Mouse (Mus musculus) C2C12 (cell line): ENCODE results near the gene Col15a1. TPM values are rescaled to one million over a fixed set of nuclear protein-coding genes. Genes with fewer than 3 reads are reported as not detected.

Source experiments
- H3K27me3 ChIP-seq: one replicate; pipeline ENCODE4 v1.6.1; 2011; ENCODE audit not compliant: control insufficient read depth, insufficient read depth, insufficient read length
- H3K36me3 ChIP-seq: one replicate; pipeline ENCODE4 v1.6.1; 2011; ENCODE audit not compliant: control insufficient read depth, insufficient read depth
- H3K4me3 ChIP-seq: one replicate; pipeline ENCODE4 v1.5.1; 2011; ENCODE audit warnings: mild to moderate bottlenecking, control low read depth; ENCODE audit not compliant: poor library complexity, insufficient read depth, severe bottlenecking
- H3K79me2 ChIP-seq: one replicate; pipeline ENCODE4 v1.6.1; 2011; ENCODE audit not compliant: control insufficient read depth, insufficient read depth
- H3K79me3 ChIP-seq: one replicate; pipeline ENCODE4 v1.6.1; 2011; ENCODE audit warnings: low read depth, control low read depth
- H3ac ChIP-seq: one replicate; pipeline ENCODE3; 2011; ENCODE audit warnings: low read depth; ENCODE audit not compliant: control insufficient read depth, insufficient read length
- CEBPB ChIP-seq: IDR thresholded peaks from one replicate; pipeline ENCODE4 v1.6.1; 2011; ENCODE audit warnings: low read depth, mild to moderate bottlenecking, control low read depth, moderate library complexity
- CTCF ChIP-seq: IDR thresholded peaks from one replicate; pipeline ENCODE4 v1.5.1; 2011; ENCODE audit not compliant: control insufficient read depth, insufficient read depth, insufficient read length
- FOSL1 ChIP-seq: IDR thresholded peaks from one replicate; pipeline ENCODE4 v1.8.0; 2011; ENCODE audit warnings: mild to moderate bottlenecking, low read length; ENCODE audit not compliant: poor library complexity, insufficient read depth, severe bottlenecking
- MAX ChIP-seq: IDR thresholded peaks from one replicate; pipeline ENCODE4 v1.6.1; 2011; ENCODE audit warnings: mild to moderate bottlenecking, control low read depth
- MYOD1 ChIP-seq: IDR thresholded peaks from one replicate; pipeline ENCODE4 v1.6.1; 2011; ENCODE audit warnings: low read depth; ENCODE audit not compliant: control insufficient read depth, insufficient read length
- MYOG ChIP-seq: IDR thresholded peaks from one replicate; pipeline ENCODE4 v1.6.1; 2011; ENCODE audit not compliant: control insufficient read depth, insufficient read length; ENCODE audit errors: extremely low read depth
- USF1 ChIP-seq: IDR thresholded peaks from one replicate; pipeline ENCODE4 v1.6.1; 2011; ENCODE audit warnings: low read depth, mild to moderate bottlenecking, control low read depth, moderate library complexity
- polyA plus RNA-seq: library from polyadenylated mRNA; unstranded; fragments of >200 nt; fragmentation: generic; extraction: Trizol; gene quantifications from one replicate; pipeline ENCODE4 v1.2.1, GENCODE M21; 2012; ENCODE audit warnings: missing spikeins

Col15a1 gene
- polyA plus RNA-seq, 1 experiment, result 0.05 TPM

DNA sequence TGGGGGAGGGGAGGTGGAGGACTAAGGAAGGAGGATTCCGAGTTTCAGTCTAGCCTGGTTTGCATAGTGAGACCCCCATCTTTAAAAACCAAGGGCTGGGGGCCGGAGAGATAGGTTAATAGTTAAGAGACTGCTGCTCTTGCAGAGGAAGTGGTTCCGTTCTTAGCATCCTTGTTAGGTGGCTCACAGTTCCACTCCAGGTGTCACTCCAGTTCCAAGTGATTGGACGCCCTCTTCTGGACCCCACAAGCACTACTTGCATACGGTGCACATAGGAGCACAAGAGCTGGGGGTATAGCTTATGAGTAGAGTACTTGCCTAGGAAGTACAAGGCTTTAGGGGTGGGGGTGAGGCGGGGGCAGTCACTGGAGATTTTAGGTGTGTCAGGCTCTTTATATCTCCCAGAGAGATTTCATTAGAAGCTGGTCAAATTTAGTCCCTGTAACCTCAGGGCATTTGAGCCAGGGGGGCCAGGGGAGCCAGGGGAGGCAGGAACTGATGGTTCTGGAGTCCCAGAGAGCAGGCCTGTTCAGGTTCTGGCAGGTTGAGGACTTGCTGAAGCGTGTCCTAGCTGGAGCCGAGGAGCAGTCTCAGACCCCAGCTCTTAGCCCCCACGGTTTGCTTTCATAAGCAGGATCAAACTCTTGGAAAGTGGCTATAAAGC lies 143.6 kb downstream of the Col15a1 start:
- Histone ChIP-seq H3K36me3 (no peaks in the 10 kb centered on the region), H3ac (no peak overlapping the region), H3K4me3 (no peak overlapping the region), H3K27me3 (peaks cover 13% of the 10 kb centered on the region), H3K79me3 (peaks cover 9% of the 10 kb centered on the region), H3K79me2 (peaks cover 29% of the 10 kb centered on the region)
- TF ChIP-seq CEBPB (no peak), CTCF (peak; percentile 28)

DNA sequence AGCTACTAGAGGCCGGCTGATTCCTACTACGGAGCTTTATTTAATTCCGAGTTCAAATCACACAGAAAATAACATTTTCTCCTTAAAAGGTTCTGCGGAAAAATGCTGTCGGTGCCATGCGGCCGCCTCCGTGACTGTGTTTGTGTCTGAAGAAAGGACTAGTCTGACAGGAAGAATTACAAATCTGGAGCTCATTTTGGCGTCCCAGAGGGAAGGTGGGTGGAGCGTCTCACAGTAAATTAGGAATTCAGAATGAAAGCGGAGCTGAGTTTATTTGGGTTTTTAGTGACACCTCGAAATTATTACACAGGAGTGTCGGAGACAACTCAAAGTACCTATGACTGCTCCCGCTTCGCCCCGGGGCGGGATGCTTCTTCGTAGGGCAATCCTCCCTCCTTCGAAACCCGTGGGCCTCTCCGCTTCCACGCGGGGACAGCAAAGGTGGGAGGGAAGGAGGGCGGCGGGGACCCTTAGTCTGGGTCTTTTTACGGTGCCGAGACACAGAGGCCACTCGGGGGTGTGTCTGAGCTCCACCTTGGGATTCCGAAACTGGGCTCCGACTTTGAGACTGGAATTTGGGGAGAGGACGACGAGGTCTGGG lies 144.2 kb downstream of the Col15a1 start:
- peaks cover 11% of the 10 kb centered on the region for H3K79me3 ChIP-seq
- H3K79me2 ChIP-seq, result peaks cover 36% of the 10 kb centered on the region
- H3K27me3 ChIP-seq, result peaks cover 13% of the 10 kb centered on the region
- peak overlapping the region; percentile 40 for H3K4me3 ChIP-seq
- TF ChIP-seq MYOD1, result no peak
- TF ChIP-seq MAX, result no peak
- TF ChIP-seq USF1, result no peak
- TF ChIP-seq FOSL1, result no peak
- no peak for TF ChIP-seq CTCF
- no peaks in the 10 kb centered on the region for H3K36me3 ChIP-seq
- H3ac ChIP-seq, result peak overlapping the region; percentile 70

DNA sequence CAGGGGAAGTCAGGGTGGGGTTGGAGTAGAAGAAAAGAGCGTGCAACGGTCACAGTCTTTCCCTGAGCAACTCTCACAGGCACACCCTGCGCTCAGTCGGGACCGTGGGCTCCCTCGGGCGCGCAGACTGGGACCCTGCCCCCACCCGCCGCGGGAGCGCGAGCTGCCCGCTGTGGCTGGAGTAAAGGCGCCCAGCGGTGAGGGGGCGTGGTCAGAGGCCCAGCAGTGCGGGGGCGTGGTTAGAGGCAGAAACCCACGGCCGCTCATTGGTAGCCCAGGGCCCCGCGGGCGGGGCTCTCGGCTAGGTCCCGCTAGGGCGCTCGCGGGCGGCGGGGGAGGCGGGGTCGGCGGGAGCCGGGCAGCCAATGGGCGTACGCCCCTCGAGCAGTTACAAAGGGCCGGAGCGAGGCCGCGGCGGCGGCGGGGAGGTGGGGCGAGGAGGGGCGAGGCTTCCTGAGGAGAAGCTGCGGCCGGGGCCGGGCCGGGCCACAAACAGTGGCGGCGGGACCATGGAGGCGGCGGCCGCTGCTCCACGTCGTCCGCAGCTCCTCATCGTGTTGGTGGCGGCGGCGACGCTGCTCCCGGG lies 144.9 kb downstream of the Col15a1 start, which contains the start of gene Tgfbr1:
Gene Tgfbr1, plus strand, starts transcription at position 420 of the 586 bp plus-strand sequence.
- Histone ChIP-seq H3K79me3 (peaks cover 12% of the 10 kb centered on the region), H3K79me2 (peaks cover 43% of the 10 kb centered on the region), H3K36me3 (no peaks in the 10 kb centered on the region), H3K4me3 (peak within 1 kb of the TSS; percentile 46), H3K27me3 (peaks cover 13% of the 10 kb centered on the region), H3ac (peak within 1 kb of the TSS; percentile 74)
- TF ChIP-seq CEBPB (no peak), MAX (no peak), FOSL1 (no peak), MYOD1 (no peak), CTCF (no peak), USF1 (no peak), MYOG (no peak)

DNA sequence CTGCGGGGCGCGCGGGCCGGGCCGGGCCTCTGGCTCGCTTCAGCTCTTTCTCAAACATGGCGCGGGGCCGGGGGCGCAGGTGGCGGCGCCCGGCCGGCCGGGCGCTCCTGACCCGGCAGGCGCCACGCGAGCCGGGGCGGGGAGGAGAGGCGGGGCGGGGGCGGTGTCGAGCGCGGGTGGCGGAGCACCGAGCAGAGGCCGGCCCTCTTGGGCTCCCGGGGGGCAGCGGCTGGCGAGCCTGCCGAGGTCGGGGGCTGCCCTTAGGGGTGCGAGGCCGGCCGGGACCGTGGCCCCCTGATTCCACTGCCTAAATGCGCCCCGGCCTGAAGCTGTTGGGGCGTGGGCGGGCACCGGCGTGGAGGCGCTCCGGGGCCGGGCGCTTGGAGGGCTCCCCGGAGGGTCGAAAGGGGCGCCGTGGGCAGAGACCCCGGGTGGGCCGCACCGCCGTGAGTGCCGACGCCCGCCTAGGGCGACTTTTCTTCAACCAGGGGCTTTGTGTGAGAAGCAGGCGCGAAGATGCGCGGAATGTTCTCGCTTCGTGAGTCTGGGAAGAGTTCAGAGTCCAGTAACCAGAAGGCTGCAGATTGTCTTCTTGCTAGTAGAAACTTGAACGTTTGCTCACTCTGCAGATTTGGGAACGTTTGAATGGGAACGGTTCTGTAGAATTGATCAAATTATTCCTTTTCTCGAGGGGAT lies 145.6 kb downstream of the Col15a1 start:
- peaks cover 10% of the 10 kb centered on the region for H3K27me3 ChIP-seq
- TF ChIP-seq MYOG, result no peak
- no peak for TF ChIP-seq CTCF
- TF ChIP-seq FOSL1, result no peak
- no peak for TF ChIP-seq MYOD1
- TF ChIP-seq MAX, result no peak
- TF ChIP-seq CEBPB, result no peak
- no peak for TF ChIP-seq USF1
- no peaks in the 10 kb centered on the region for H3K36me3 ChIP-seq
- peak overlapping the region; percentile 46 for H3K4me3 ChIP-seq
- peak overlapping the region; percentile 74 for H3ac ChIP-seq
- H3K79me3 ChIP-seq, result peaks cover 13% of the 10 kb centered on the region
- peaks cover 50% of the 10 kb centered on the region for H3K79me2 ChIP-seq

DNA sequence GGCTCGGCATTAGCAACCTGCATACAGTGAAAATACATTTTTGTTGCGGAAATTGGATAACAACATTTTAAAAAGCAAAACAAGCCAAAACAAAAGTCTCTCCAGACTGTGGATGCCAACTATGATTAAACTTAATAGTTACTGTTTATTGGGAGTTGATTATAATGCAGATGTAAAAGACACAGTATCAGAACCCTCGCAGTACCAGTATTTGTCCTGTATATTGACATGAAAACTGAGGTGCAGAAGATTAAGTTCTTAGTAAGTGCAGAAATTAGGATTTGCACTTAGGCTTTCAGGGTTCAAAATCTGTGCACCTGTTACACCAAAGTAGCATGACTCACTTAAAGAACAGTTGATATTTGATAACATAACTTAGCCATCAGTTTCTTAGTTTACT lies 146.3 kb downstream of the Col15a1 start:
- Histone ChIP-seq H3ac (no peak overlapping the region), H3K27me3 (peaks cover 6% of the 10 kb centered on the region), H3K79me2 (peaks cover 57% of the 10 kb centered on the region), H3K79me3 (peaks cover 13% of the 10 kb centered on the region), H3K4me3 (peak overlapping the region; percentile 46), H3K36me3 (no peaks in the 10 kb centered on the region)
- TF ChIP-seq MYOG (no peak), MAX (no peak), USF1 (no peak), CEBPB (no peak), FOSL1 (no peak), MYOD1 (no peak), CTCF (no peak)

DNA sequence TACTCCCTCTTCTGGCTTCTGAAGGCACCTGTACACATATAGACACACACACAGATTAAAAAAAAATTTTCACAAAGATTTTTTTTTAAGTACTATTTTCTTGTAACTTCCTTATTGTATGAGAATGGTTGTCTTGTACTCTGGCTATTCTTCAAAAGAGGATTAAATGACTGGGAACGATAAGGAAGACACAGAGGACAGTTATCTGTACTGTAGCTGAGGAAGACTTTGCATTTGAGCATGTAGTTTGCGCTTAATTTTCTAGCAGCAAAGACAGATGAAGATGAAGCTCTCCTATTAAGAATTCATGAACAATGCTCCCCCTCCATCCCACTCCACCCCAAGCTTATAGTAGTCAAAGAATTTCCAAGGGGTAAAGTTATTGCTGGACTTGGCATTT lies 154.7 kb downstream of the Col15a1 start:
- TF ChIP-seq USF1 (no peak), CTCF (no peak), MAX (no peak), FOSL1 (no peak), MYOG (no peak), MYOD1 (no peak), CEBPB (no peak)
- H3K36me3 ChIP-seq, result no peaks in the 10 kb centered on the region
- H3ac ChIP-seq, result no peak overlapping the region
- peaks cover 77% of the 10 kb centered on the region for H3K79me2 ChIP-seq
- H3K4me3 ChIP-seq, result no peak overlapping the region
- H3K79me3 ChIP-seq, result peaks cover 13% of the 10 kb centered on the region
- H3K27me3 ChIP-seq, result no peaks in the 10 kb centered on the region

Other genes with a start within 250 kb of the Col15a1 start
- not detected for gene Gabbr2, start 216.3 kb upstream of the Col15a1 start, polyA plus RNA-seq
- gene Anks6, start 150.7 kb upstream of the Col15a1 start, polyA plus RNA-seq, result 0.44 TPM
- gene Galnt12, start 116.3 kb upstream of the Col15a1 start, polyA plus RNA-seq, result 0.01 TPM
- gene Tgfbr1, start 145.1 kb downstream of the Col15a1 start, polyA plus RNA-seq, result 2.4 TPM